Mouse (Mus musculus) R1 (cell line): ENCODE results near the gene Gm49373.

Experiments used
- DNase-seq: peaks from one replicate; pipeline ENCODE4 v3.0.0-alpha.2; 2018; ENCODE audit warnings: low read depth, low spot score

The Gm49373 gene

GRCm38 (mm10) chr9:21029291-21030054 lies 43.4 kb downstream of the Gm49373 start, which contains the start of gene Icam4:
Gene Icam4, plus strand, starts transcription at chr9:21029373.
- peak; percentile 91 for DNase-seq

DNA sequence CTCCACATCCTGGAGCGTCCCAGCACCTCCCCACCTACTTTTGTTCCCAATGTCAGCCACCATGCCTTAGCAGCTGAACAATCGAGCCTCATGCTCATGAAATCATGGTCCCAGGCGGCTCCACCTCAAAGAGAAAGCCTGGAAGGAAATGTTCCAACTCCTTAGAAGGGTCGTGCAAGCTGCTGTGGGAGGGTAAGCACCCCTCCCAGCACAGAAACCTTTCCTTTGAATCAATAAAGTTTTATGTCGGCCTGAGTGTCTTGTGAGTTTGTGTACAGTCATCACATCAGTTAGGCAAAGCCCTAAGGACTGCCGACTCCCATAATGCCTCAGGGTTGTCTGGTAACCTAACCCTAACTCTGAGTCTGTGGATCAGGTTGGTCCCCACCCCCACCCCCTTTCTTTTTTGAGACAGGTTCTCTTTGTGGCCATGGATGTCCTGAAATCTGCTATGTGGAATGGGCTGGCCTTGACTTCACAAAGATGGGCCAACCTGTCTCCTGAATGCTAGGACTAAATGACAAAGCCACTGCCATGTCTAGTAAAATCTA lies 44.3 kb downstream of the Gm49373 start:
- DNase-seq: peak; percentile 46

DNA sequence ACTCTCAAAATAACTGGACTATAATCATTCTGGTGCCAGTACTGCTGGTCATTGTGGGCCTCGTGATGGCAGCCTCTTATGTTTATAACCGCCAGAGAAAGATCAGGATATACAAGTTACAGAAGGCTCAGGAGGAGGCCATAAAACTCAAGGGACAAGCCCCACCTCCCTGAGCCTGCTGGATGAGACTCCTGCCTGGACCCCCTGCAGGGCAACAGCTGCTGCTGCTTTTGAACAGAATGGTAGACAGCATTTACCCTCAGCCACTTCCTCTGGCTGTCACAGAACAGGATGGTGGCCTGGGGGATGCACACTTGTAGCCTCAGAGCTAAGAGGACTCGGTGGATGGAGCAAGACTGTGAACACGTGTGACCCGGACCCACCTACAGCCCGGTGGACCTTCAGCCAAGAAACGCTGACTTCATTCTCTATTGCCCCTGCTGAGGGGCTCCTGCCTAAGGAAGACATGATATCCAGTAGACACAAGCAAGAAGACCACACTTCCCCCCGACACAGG lies 45.1 kb downstream of the Gm49373 start:
- peak; percentile 82 for DNase-seq

GRCm38 (mm10) chr9:21026849-21027248 lies 46.0 kb downstream of the Gm49373 start:
- no peak for DNase-seq

- peak; percentile 47 for DNase-seq
These were observed 47.6 kb downstream of the Gm49373 start for GRCm38 (mm10) chr9:21025258-21025810.

GRCm38 (mm10) chr9:21022726-21023125 lies 50.2 kb downstream of the Gm49373 start:
- DNase-seq: no peak

GRCm38 (mm10) chr9:21022288-21022687 lies 50.6 kb downstream of the Gm49373 start:
- DNase-seq: peak; percentile 83

DNA sequence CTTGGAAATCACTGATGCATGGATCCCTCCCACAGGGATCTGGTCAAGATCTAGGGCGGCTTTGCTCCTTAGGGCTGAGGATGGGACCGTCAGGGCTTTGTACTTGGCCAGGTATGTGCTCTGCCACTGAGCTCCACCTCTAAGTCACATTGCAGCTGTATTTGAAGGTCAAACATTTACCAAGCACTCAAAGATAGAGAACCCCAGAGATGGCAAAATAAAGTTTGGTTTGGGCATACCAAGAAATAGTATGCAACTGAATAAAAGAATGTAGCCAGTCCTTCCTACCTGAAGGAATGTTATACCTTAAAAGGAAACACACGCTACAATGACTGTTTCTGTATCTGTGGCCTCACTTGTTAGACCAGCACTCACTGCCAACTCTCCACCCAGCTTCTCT lies 51.5 kb downstream of the Gm49373 start:
- no peak for DNase-seq

DNA sequence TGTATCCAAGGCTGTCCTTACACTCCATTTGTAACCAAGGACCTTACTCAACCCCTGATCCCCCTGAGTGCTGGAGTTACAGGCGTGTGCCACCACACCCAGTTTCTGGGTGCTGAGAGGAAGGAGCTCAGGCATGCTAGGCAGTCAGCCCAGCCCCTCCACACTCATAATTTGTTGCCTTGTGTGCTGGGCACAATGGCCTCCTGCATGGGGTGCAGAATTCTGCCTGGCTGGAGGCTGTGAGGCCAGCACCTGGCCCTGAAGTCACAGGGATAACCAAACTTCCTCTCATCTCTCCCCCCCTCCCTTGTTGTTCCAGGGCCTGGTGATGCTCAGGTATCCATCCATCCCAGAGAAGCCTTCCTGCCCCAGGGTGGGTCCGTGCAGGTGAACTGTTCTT lies 54.3 kb downstream of the Gm49373 start:
- no peak for DNase-seq

- DNase-seq: no peak
These were observed 55.7 kb downstream of the Gm49373 start for GRCm38 (mm10) chr9:21017177-21017575.

DNA sequence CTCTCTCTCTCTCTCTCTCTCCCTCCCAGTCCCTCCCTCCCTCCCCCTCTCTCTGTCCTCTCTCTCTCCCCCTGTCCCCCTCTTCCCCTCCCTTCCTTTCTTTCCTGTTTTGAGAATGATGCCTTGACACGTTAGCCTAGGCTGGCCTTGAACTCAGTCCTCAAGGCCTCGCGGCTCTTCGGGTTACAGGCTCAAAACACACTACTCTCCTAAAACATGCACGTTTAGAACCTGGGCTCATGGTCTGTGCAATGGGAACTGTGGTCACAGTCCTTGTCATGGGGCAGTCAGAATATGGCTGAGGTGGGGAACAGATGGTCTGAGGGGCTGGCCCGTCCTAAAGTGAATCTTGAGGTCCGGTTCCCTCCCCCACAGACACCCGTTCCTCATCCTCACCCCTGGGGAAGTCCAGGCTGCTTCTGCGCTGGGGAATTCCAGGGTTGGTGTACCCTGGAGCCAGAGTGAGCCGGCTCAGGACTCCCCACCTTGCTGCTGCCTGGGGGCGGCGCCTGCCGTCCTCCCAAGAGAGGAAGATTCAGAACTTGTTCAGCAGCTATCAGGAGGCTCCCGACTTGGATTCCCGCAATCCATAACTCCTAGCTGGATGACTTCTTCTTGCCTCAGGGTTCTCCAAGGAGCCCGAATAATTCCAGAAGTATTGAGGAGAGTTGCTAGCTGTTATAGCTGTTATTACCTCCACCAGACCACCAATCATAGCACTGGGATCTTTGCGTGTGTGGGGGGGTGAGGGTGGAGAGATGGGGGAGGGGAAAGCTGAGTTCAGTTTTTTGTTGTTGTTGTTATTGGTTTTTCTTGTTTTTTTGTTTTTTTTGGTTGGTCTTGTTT lies 56.3 kb downstream of the Gm49373 start:
- DNase-seq: peak; percentile 82

- DNase-seq: peak; percentile 87
These were observed 57.2 kb downstream of the Gm49373 start, which contains the start of gene Icam1 for GRCm38 (mm10) chr9:21015571-21016130. Gene Icam1, plus strand, starts transcription at chr9:21015985.

- peak; percentile 93 for DNase-seq
These were observed 58.0 kb downstream of the Gm49373 start for GRCm38 (mm10) chr9:21014691-21015570.
